Mouse (Mus musculus) ES-CJ7 (cell line): ENCODE measurements around the gene Sectm1a.
A peak's percentile ranks its signal among the peaks of the same experiment; 100 is the strongest.
"Not testable (repeated sequence)": the region's sequence is repeated elsewhere in the genome, so short reads cannot be mapped to it uniquely, and the experiment has no call there.

ENCODE experiments used
- DNase-seq: peaks from one replicate; pipeline ENCODE4 v3.0.0; 2011; ENCODE audit warnings: low read depth, low spot score

Gene Sectm1a

GRCm38 (mm10) chr11:121047826-121048399, 33.1 kb downstream of the Sectm1a start:
- peak; percentile 54 for DNase-seq

DNA sequence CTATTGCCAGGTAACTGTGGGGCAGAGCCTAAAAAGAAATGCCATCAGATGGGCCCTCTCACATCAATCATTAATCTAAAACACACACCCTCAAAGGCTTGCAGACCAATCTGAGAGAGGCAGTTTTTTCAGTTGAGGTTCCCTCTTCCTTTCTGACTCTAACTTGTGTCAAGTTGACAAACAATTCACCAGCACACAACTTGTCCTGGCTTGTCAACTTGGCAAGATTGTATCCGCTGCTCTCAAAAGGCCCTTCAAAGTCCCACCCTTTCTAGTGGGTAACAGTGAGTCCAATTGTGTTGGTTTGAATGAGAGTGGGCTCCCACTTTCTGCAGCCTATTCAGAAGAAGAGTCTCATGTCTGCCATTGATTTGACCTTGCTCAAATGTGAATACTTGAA, 35.7 kb downstream of the Sectm1a start:
- DNase-seq: no peak

- not testable (repeated sequence) for DNase-seq
Observed at GRCm38 (mm10) chr11:121043025-121043424, 38.0 kb downstream of the Sectm1a start.

GRCm38 (mm10) chr11:121042480-121042879, 38.5 kb downstream of the Sectm1a start:
- no peak for DNase-seq

GRCm38 (mm10) chr11:121041636-121042035, 39.4 kb downstream of the Sectm1a start:
- DNase-seq: no peak

DNA sequence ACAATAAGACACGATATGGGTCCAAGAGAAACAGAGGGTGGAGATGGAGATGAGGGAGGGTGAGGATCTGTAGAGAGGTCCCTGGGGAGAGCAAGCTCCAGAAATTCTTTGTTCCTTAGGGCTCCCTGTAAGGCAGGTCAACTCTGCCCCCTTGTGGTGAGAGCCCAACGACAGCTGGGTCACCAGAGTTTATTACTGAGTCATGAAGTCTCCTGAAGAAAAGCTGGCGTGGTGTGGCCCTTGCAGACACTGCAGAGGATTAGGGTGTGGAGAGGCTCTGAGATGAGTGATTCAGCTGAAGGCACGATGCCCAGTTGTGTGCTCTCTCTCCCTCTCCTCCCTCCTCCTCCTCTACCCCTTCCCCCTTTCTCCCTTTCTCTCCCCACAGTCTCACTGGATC, 39.8 kb downstream of the Sectm1a start:
- DNase-seq: peak; percentile 84

DNA sequence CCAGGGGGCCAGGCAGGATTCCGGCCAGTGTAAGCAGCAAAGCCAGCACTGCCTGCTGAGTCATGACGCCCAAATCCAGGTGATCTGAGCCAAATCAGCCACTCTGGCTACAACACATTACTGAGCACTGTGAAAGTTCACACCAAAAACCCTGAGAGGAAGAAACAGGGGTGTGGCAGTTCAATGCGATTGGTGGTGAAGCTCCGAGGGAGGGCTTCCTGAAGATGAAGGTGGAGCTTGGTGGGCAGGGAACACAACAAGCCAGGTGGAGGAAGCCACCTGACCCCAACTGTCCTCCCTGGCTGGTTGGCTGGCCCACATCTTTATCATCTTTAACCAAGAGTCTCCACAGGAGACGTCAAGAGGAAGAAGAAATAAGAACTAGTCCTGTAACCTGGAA, 41.7 kb downstream of the Sectm1a start, which contains the start of gene Cd7:
Gene Cd7, minus strand, starts transcription at position 117 of the 400 bp plus-strand sequence.
- no peak for DNase-seq

GRCm38 (mm10) chr11:121038366-121039240, 42.4 kb downstream of the Sectm1a start:
- no peak for DNase-seq

DNA sequence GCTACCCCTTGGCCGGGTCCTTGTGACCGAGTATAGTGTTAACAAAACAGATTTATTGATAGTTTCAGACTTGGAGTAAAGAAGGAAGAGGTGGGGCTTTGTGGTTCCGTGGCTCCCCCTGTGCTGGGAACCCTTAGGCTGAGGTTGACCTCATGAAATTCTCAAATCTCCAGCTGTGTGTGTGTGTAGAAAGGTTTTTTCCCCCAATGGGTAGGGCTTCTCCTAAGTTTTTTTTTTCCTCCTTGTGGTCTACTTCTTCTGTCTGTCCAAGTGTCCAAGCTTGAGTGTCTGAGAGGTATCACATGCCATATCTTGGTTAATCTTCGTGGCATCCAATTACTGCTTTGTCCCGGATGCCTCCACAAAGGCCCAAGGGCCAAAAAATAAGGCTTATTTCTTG, 47.9 kb downstream of the Sectm1a start:
- DNase-seq: no peak

DNA sequence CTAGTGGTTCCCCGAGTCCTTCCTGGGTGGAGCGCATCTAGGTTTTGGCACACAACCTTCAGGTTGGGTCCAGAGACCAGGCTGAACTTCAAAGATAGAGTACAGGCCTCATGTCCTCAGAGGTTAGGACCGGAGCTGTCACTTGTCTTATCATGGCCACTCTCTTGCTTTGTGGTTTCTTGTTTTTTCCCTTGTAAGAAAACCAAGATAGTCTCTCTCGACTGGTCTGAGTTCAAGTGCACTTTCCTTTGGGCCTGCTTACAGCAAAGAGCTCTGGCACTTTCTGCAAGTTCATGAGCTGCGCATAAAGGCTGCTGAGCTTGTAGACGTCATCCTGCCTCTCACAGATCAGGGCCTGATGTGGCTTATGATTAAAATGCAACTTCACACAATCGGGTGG, 53.8 kb downstream of the Sectm1a start:
- DNase-seq: no peak

GRCm38 (mm10) chr11:121024163-121024562, 56.9 kb downstream of the Sectm1a start:
- no peak for DNase-seq

- no peak for DNase-seq
Observed at GRCm38 (mm10) chr11:121019501-121019900, 61.5 kb downstream of the Sectm1a start.

DNA sequence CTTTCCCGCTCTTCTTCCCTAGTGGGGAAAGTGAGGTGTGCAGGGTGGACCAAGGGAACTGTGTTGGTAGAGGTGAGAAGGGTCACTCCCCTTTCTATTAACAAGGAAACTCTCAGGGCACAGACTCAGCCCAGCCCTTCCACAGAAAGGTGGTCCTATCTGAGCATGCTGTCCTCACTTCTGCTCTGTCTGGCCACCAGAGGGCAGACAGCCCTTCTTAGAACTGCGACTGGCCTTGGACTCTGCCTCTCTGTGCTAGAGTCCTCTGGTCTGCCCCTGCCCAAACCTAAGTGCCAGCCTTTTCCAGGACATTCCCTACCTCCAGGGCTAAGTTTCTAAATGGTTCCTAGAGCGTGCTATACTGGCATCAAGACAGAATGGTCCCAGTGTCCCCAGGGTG, 63.3 kb downstream of the Sectm1a start:
- DNase-seq: peak; percentile 55
